Mouse (Mus musculus): ENCODE measurements around the gene Ramp1.
A peak's percentile ranks its signal among the peaks of the same experiment; 100 is the strongest.

The Ramp1 gene

GRCm38 (mm10) chr1:91199793-91200192 lies 20.2 kb downstream of the Ramp1 start:
- peak; percentile 57 for DNase-seq (ENCODE audit: low read depth, low spot score)

GRCm38 (mm10) chr1:91201122-91201521 lies 21.5 kb downstream of the Ramp1 start:
- DNase-seq (ENCODE audit: low read depth, low spot score): no peak

GRCm38 (mm10) chr1:91204221-91204765 lies 24.7 kb downstream of the Ramp1 start:
- no peak for DNase-seq (ENCODE audit: low read depth, low spot score)

- DNase-seq (ENCODE audit: low read depth, low spot score): no peak
These were observed 26.0 kb downstream of the Ramp1 start for GRCm38 (mm10) chr1:91205651-91206050.

GRCm38 (mm10) chr1:91206336-91206735 lies 26.7 kb downstream of the Ramp1 start:
- DNase-seq (ENCODE audit: low read depth, low spot score): no peak

GRCm38 (mm10) chr1:91206873-91207272 lies 27.3 kb downstream of the Ramp1 start:
- no peak for DNase-seq (ENCODE audit: low read depth, low spot score)

- no peak for DNase-seq (ENCODE audit: low read depth, low spot score)
These were observed 27.9 kb downstream of the Ramp1 start for GRCm38 (mm10) chr1:91207334-91208074.

GRCm38 (mm10) chr1:91209343-91209742 lies 29.7 kb downstream of the Ramp1 start:
- DNase-seq (ENCODE audit: low read depth, low spot score): peak; percentile 53

- DNase-seq (ENCODE audit: low read depth, low spot score): peak; percentile 89
These were observed 30.2 kb downstream of the Ramp1 start for GRCm38 (mm10) chr1:91209785-91210184.

- DNase-seq (ENCODE audit: low read depth, low spot score): no peak
These were observed 31.5 kb downstream of the Ramp1 start for GRCm38 (mm10) chr1:91211099-91211498.

GRCm38 (mm10) chr1:91211591-91212008 lies 32.0 kb downstream of the Ramp1 start:
- DNase-seq (ENCODE audit: low read depth, low spot score): no peak

GRCm38 (mm10) chr1:91215264-91215663 lies 35.6 kb downstream of the Ramp1 start:
- DNase-seq (ENCODE audit: low read depth, low spot score): no peak

- DNase-seq (ENCODE audit: low read depth, low spot score): no peak
These were observed 36.4 kb downstream of the Ramp1 start for GRCm38 (mm10) chr1:91215981-91216380.

GRCm38 (mm10) chr1:91216504-91217267 lies 37.1 kb downstream of the Ramp1 start:
- DNase-seq (ENCODE audit: low read depth, low spot score): peak; percentile 61

- no peak for DNase-seq (ENCODE audit: low read depth, low spot score)
These were observed 40.2 kb downstream of the Ramp1 start for GRCm38 (mm10) chr1:91219641-91220321.

GRCm38 (mm10) chr1:91220322-91220672 lies 40.7 kb downstream of the Ramp1 start:
- no peak for DNase-seq (ENCODE audit: low read depth, low spot score)

- no peak for DNase-seq (ENCODE audit: low read depth, low spot score)
These were observed 46.9 kb downstream of the Ramp1 start for GRCm38 (mm10) chr1:91226562-91226961.

- no peak for DNase-seq (ENCODE audit: low read depth, low spot score)
These were observed 47.9 kb downstream of the Ramp1 start for GRCm38 (mm10) chr1:91227381-91228054.

- no peak for DNase-seq (ENCODE audit: low read depth, low spot score)
These were observed 51.5 kb downstream of the Ramp1 start for GRCm38 (mm10) chr1:91231142-91231541.

- no peak for DNase-seq (ENCODE audit: low read depth, low spot score)
These were observed 52.3 kb downstream of the Ramp1 start for GRCm38 (mm10) chr1:91231896-91232295.

- no peak for DNase-seq (ENCODE audit: low read depth, low spot score)
These were observed 55.8 kb downstream of the Ramp1 start for GRCm38 (mm10) chr1:91235395-91235794.

- no peak for DNase-seq (ENCODE audit: low read depth, low spot score)
These were observed 58.1 kb downstream of the Ramp1 start for GRCm38 (mm10) chr1:91237676-91238075.
